Mouse (Mus musculus): ENCODE results near the gene Nhsl2.
"Not testable (repeated sequence)": the region's sequence is repeated elsewhere in the genome, so short reads cannot be mapped to it uniquely, and the experiment has no call there.

Gene Nhsl2

GRCm38 (mm10) chrX:101849281-101849821 lies at the start of gene Nhsl2:
Nhsl2 (plus strand) TSS chrX:101849385.
- in situ Hi-C loops (cut with MboI, MseI), result no loop called here

DNA sequence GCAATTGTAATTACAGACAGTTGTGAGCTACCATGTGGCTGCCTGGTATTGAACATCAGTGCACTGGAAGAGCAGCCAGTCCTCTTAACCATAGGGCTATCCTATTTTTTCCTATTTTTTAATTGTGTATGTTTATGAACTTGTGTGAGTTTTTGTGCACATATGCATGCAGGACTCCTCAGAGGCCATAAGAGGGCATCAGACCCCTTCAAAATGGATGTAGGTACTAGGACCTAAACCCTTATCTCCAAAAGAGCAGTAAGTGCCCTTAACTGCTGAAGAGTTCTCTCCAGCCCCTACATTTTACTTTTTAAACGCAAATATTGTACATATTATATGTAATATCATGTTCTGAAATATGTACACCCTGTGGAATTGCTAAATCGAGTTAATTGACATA lies 43.7 kb upstream of the Nhsl2 start:
- in situ Hi-C loops (cut with MboI, MseI), result no loop called here

DNA sequence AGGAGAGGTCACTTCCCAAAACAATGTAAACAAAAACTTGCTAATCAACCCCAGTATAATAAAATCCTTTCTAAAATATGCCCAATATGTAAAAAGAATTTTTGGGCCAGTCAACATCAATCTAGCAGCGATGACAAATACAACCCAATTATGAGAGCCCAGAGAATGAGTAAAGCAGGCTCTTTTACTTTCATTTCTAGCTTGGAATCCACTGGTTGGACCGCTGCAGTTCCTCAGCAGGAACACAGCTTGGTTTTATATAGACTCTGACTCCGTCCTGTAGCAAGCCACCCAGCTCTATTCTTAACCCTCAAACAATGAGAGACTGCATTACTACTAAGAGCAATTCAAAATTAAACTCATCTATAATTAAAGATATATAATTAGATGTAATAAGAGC lies 37.4 kb upstream of the Nhsl2 start:
- in situ Hi-C loops (cut with MboI, MseI), result no loop called here

DNA sequence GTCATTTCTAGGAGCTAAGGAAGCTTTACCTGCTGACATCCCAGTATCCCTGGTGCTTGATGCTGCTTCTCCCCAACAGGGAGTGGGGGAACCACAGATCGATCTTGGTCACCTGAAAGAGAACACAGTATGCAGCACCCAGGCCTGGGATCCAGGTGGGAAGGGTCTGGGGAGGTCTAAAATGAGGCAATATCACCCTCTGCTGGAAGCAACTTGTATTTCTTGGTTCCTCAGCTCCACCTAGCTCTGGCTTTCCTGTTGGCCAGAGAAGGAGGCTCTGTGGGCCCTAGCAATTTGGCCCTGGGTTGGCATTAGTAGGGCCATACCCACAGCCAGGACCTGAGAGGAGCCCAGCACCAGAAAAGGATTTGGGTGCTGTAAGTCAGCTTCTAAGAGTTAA lies 30.0 kb upstream of the Nhsl2 start:
- in situ Hi-C loops (cut with MboI, MseI), result no loop called here

DNA sequence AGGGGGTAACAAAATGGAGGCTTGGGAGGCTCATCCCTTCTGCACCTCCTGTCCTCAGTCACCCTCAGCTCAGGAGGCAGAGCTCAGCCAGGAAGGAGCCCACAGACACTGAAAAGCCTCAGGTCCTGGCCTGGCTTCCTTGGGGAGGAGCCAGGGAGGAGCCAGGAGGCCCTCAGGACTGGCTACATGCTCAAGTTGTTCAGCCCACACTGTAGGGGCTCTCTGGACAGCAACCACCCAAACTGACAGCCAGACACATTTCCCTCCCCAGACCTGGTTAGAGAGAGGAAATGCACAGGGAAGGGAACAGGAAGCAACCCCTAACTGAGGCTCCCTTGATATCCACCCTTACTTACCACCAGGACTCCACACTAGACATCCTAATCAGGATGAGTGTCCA lies 29.2 kb upstream of the Nhsl2 start:
- in situ Hi-C loops (cut with MboI, MseI), result not testable (repeated sequence)

DNA sequence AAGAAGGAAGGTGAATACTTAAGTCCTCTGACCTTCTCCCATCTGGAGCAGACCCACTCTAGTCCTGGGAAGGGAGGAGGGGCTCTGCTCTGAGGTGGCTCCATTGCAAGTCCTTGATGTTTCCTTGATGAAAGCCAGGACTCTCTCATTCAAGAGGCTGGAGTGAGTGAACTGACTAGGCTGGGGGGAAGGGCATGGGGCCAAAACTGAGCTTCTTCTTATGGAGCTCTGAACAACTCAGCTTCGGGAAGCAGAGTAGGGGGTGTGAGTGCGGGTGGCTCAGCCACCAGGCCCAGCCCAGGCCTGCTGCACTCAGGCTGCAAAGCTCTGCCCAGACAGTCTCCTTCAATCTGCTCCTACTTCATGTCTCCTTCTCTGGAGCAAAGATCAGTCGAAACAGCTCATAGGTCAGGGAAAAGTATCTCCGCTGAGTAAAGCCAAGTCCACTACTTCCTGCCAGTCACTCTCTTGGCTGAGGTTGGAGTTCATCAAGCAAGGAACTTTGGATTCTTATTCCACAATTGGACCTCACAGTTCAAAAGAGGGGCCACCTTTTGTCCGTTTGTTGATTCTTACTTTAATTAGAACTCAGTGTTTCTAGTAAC lies 1.9 kb upstream of the Nhsl2 start:
- in situ Hi-C loops (cut with MboI, MseI), result no loop called here

DNA sequence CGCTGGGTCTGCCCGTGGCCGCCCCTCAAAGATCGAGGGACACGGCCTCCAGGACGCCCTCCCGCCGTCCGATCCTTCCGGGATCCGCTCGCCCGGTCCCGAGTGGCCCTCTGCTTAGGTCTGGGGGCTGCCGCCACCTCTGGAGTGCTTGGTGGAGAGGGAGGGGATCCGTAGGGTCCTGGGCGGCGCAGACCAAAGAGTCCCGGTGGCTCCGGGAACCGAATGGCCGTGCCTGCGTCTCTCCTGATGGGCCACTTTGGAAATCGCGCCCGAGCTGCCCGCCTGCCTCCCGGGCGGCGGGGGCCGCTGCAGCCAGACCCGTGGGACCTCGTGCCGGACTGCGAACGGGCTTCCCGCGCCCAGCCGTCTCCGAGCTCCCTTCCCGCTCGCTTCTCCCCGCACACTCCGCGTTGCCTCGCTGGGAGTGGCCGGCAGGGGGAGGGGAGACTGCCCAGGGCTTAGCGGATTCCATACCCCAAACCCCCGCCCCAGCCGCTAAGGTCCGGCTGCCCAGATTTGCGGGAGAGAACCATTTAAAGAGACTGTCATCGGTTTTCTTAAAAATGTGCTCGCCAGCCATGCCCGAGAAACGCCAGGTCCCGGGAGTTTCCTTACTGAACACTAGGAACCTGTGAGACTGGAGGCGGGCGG lies 841 bp downstream of the Nhsl2 start:
- in situ Hi-C loops (cut with MboI, MseI), result no loop called here

GRCm38 (mm10) chrX:101851566-101852354 lies 2.6 kb downstream of the Nhsl2 start:
- in situ Hi-C loops (cut with MboI, MseI), result no loop called here

GRCm38 (mm10) chrX:101863666-101864378 lies 14.6 kb downstream of the Nhsl2 start:
- in situ Hi-C loops (cut with MboI, MseI), result no loop called here

- in situ Hi-C loops (cut with MboI, MseI), result no loop called here
Observed at GRCm38 (mm10) chrX:101864788-101865187, 15.6 kb downstream of the Nhsl2 start.

DNA sequence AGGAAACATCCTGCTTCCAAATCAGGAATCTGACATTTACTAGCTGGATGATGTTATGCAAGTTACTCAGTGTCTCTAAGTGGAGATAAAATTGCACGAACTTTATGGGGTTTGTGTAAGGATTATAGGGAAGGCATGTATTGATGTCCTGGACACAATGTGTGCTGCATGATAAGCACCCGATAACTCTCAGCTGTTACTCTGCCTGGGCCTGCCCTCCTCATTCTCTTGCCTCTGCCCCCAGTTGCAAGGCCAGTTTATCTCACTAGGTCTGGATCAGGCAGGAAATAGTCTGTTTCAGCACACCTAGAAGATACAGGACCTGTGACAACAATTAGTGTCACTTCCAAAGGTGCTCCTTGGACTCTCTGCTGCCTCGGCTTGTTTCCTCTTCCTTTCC lies 25.0 kb downstream of the Nhsl2 start:
- in situ Hi-C loops (cut with MboI, MseI), result no loop called here

DNA sequence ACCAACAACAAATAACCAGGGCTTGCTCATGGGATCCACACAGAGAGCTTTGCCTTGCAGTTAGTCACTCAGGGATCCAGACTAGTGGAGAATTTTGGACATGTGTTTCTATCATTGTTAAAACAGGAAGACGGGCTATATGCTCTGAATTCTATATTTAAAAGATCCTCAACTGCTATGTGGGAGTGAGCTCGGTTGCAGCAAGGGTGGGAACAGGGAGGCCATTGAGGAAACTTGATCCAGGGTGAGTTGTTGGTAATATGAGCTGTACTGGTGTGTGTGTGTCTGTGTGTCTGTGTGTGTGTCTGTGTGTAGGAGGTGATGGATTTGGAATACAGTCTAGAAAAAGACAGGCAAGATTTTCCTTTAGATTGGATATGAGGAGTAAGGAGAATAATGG lies 25.7 kb downstream of the Nhsl2 start:
- in situ Hi-C loops (cut with MboI, MseI), result no loop called here

GRCm38 (mm10) chrX:101876136-101876535 lies 27.0 kb downstream of the Nhsl2 start:
- in situ Hi-C loops (cut with MboI, MseI), result no loop called here

DNA sequence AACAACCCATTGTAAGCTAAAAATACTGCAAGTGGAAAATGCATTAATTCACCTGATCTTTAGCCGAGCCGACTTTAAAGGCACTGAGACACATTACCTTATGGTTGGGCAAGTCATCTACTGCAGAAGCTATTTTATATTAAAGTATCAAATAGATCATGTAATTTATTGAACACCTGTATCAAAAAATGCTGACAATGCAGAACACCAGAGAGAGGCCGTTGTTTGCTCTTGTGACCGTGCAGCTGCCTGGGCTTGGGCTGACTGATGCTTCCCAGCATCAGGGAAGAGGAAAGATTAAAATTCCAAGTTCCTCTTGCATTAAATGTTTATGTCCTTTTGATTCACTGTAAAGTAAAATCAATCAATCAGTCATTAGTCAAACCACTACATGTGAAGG lies 28.7 kb downstream of the Nhsl2 start:
- in situ Hi-C loops (cut with MboI, MseI), result no loop called here

DNA sequence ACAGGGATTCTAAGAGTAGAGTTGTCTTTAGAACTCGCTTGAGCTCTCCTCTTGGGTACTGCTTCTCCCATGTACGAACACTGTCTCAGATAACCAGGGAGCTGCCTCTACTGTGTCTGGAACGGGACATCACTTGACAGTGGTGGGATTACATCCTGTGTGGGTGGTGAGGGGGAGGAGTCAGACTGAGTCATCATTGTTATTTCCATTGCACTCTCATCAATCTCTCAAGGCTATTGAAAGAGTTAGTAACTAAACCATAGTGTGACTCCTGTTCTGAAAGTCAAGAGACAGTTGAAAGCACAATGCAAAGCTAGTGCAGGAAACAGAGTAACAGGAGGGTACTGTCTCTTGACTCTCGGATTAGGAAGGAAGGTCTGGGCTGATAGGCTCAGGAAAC lies 29.4 kb downstream of the Nhsl2 start:
- in situ Hi-C loops (cut with MboI, MseI), result no loop called here

GRCm38 (mm10) chrX:101882141-101882751 lies 33.1 kb downstream of the Nhsl2 start:
- in situ Hi-C loops (cut with MboI, MseI), result no loop called here

DNA sequence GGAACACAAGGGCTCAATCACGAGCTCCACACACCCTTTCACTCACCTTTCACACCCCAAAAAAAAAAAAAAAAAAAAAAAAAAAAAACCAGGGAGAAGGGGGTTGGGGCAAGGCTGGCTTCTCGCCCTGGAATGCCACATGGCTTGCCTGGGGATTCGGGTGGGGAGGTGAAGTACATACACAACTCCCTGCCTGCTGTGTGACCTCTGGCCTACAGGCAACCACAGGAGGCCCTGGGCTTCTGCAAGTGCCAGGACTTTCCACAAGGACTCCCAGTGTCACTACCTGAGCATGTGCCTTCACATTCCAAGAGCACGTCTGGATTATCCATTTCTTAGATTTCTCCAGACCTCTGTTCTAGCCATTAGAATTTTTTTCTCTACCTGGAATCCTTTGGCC lies 40.2 kb downstream of the Nhsl2 start:
- in situ Hi-C loops (cut with MboI, MseI), result no loop called here

GRCm38 (mm10) chrX:101889813-101890469 lies 40.8 kb downstream of the Nhsl2 start:
- in situ Hi-C loops (cut with MboI, MseI), result no loop called here

GRCm38 (mm10) chrX:101893796-101894195 lies 44.6 kb downstream of the Nhsl2 start:
- in situ Hi-C loops (cut with MboI, MseI), result no loop called here

DNA sequence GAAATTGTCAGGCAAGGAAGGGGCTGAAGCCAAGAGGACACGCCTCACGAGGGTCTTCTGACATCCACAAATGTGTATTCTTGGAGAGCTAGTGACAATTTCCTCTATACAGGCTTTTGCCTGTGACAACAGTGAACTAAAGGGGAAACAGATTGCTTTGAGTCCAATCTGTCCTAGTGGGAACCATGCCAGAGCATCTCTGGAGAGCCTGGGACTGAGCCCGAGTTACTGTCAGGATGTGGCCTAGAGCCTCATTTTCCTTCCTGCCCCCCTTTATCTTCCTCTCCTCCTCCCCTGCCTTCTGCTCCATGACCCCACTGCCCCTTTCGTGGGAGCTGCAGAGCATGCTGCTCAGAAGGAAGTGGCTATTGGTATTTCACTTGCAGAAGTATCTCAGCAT lies 49.2 kb downstream of the Nhsl2 start:
- in situ Hi-C loops (cut with MboI, MseI), result no loop called here

Measured in T-helper 1 cell (primary cell).